Mouse (Mus musculus) heart, adult 2 months (tissue): Measurements from ENCODE around the gene Kremen1. TPM values are rescaled to one million over a fixed set of nuclear protein-coding genes. Genes with fewer than 3 reads are reported as not detected.
A peak's percentile ranks its signal among the peaks of the same experiment; 100 is the strongest.

ENCODE experiments used
- DNase-seq, 2 experiments: peaks; one replicate each; pipeline ENCODE4 v3.0.0; 2021
- H3K27ac ChIP-seq: fragments of 200-600 bp; 2 replicates; pipeline ENCODE4 v1.8.1; 2022
- H3K27me3 ChIP-seq: fragments of 200-500 bp; 2 replicates; pipeline ENCODE4 v1.6.1; 2012; ENCODE audit warnings: mild to moderate bottlenecking, low read length, inconsistent platforms, mixed read lengths; ENCODE audit not compliant: control insufficient read depth, insufficient read depth
- H3K36me3 ChIP-seq: fragments of 200-500 bp; 2 replicates; pipeline ENCODE4 v1.6.1; 2012; ENCODE audit warnings: low read length, inconsistent platforms; ENCODE audit not compliant: control insufficient read depth, insufficient read depth
- H3K4me1 ChIP-seq: fragments of 200-500 bp; 2 replicates; pipeline ENCODE4 v1.6.1; 2011; ENCODE audit warnings: low read length; ENCODE audit not compliant: control insufficient read depth, insufficient read depth
- H3K4me3 ChIP-seq: fragments of 200-600 bp; 2 replicates; pipeline ENCODE4 v1.8.1; 2022
- H3K79me2 ChIP-seq: fragments of 200-500 bp; replicated peaks from 2 replicates; pipeline ENCODE4 v1.6.1; 2012; ENCODE audit warnings: mild to moderate bottlenecking, inconsistent platforms, low read length, moderate library complexity, mixed read lengths; ENCODE audit not compliant: control insufficient read depth, insufficient read depth
- H3K9ac ChIP-seq: fragments of 200-500 bp; 2 replicates; pipeline ENCODE4 v1.6.1; 2012; ENCODE audit warnings: low read depth, mild to moderate bottlenecking, control low read depth, inconsistent platforms, low read length, mixed read lengths
- CTCF ChIP-seq: fragments of 200-600 bp; IDR thresholded peaks from 2 replicates; pipeline ENCODE4 v1.8.1; 2022; ENCODE audit warnings: antibody characterized with exemption, mild to moderate bottlenecking, moderate library complexity
- EP300 ChIP-seq: fragments of 200-500 bp; IDR thresholded peaks from 2 replicates; pipeline ENCODE4 v1.6.1; 2011; ENCODE audit warnings: low read depth, low read length, control low read depth; ENCODE audit not compliant: insufficient read depth
- POLR2A ChIP-seq: fragments of 200-500 bp; IDR thresholded peaks from 2 replicates; pipeline ENCODE4 v1.6.1; 2011; ENCODE audit warnings: mild to moderate bottlenecking, low read depth, low read length, control low read depth; ENCODE audit not compliant: insufficient read depth
- WGBS: fragments of 180-500 bp; shearing (Covaris S2); methylation state at CpG from one replicate; pipeline ENCODE4 v1.1.7; 2018; 5-methylcytosine and 5-hydroxymethylcytosine counted together
- intact Hi-C: fragments of 180-260 bp; cut with DNase I; formaldehyde crosslinking; loops from one replicate; pipeline ENCODE4 v1.15.1; 2025
- polyA plus RNA-seq: library from polyadenylated mRNA; depleted of rRNA; stranded (reverse); fragments of >200 nt; gene quantifications from 2 replicates; pipeline ENCODE4 v1.2.3, GENCODE M21; 2012
- total RNA-seq, 2 experiments: library from RNA; stranded (reverse); gene quantifications; 2 replicates each; pipeline ENCODE4 v1.2.3; 2021

The Kremen1 gene
- total and polyA plus RNA-seq, 3 experiments, result 59.7 to 93.9 (median 80.3) TPM

- H3K4me1 ChIP-seq, result peaks cover 18% of the 10 kb centered on the region
- DNase-seq, result peak; percentile 66 to 75
- 33% methylated on average over 24 of the region's 24 CpGs for WGBS
Observed at GRCm38 (mm10) chr11:5243812-5244748, 17.3 kb downstream of the Kremen1 start.

GRCm38 (mm10) chr11:5243208-5243607, 18.1 kb downstream of the Kremen1 start:
- DNase-seq, result no peak
- H3K27ac ChIP-seq, result no peak overlapping the region; the same call in 1 of the 2 replicates
- H3K27me3 ChIP-seq, result no peaks in the 10 kb centered on the region
- H3K4me1 ChIP-seq, result peaks cover 18% of the 10 kb centered on the region
- H3K4me3 ChIP-seq, result no peak overlapping the region
- WGBS, result 94% methylated on average over 7 of the region's 7 CpGs
- TF ChIP-seq POLR2A (no peak), EP300 (no peak), CTCF (no peak)
- H3K36me3 ChIP-seq, result peaks cover 7% of the 10 kb centered on the region
- intact Hi-C loops, result no loop called here
- 0 out of 2 replicates have a peak, but pooled peaks cover 1% of the 10 kb centered on the region for H3K79me2 ChIP-seq
- H3K9ac ChIP-seq, result no peak overlapping the region

More at GRCm38 (mm10) chr11:5243812-5244748, 17.3 kb downstream of the Kremen1 start:
- peak overlapping the region; percentile 30; the same call in 1 of the 2 replicates for H3K4me3 ChIP-seq
- peaks cover 7% of the 10 kb centered on the region for H3K36me3 ChIP-seq
- intact Hi-C loops, result loop anchor here (2.0 kb wide), 1 partner anchor 17 kb away; the partner anchor contains the start of gene Kremen1
- no peaks in the 10 kb centered on the region for H3K27me3 ChIP-seq
- no peak overlapping the region for H3K9ac ChIP-seq
- peaks cover 4% of the 10 kb centered on the region; the same call in 1 of the 2 replicates for H3K79me2 ChIP-seq
- TF ChIP-seq EP300 (peak; percentile 40; the same call in 1 of the 2 replicates), CTCF (peak; percentile 34), POLR2A (no peak)
- peak overlapping the region; percentile 78 for H3K27ac ChIP-seq

- WGBS, result 94% methylated on average over 8 of the region's 8 CpGs
- peaks cover 18% of the 10 kb centered on the region for H3K4me1 ChIP-seq
- no peak for TF ChIP-seq POLR2A
- TF ChIP-seq CTCF, result no peak
- TF ChIP-seq EP300, result no peak
Observed at GRCm38 (mm10) chr11:5242158-5242557, 19.2 kb downstream of the Kremen1 start.

GRCm38 (mm10) chr11:5239706-5240690, 21.4 kb downstream of the Kremen1 start:
- Histone ChIP-seq H3K27ac (no peak overlapping the region), H3K4me1 (peaks cover 13% of the 10 kb centered on the region)
- intact Hi-C loops, result no loop called here

More at GRCm38 (mm10) chr11:5242158-5242557, 19.2 kb downstream of the Kremen1 start:
- intact Hi-C loops, result no loop called here
- no peaks in the 10 kb centered on the region for H3K27me3 ChIP-seq
- no peak overlapping the region for H3K27ac ChIP-seq
- no peak overlapping the region for H3K4me3 ChIP-seq
- DNase-seq, result no peak
- H3K79me2 ChIP-seq, result 0 out of 2 replicates have a peak, but pooled peaks cover 1% of the 10 kb centered on the region
- H3K36me3 ChIP-seq, result peaks cover 7% of the 10 kb centered on the region
- no peak overlapping the region for H3K9ac ChIP-seq

GRCm38 (mm10) chr11:5219910-5220447, 41.4 kb downstream of the Kremen1 start:
- Histone ChIP-seq H3K79me2 (no peaks in the 10 kb centered on the region), H3K9ac (no peak overlapping the region), H3K4me1 (no peaks in the 10 kb centered on the region), H3K36me3 (no peaks in the 10 kb centered on the region), H3K4me3 (no peak overlapping the region), H3K27me3 (no peaks in the 10 kb centered on the region), H3K27ac (no peak overlapping the region)
- TF ChIP-seq EP300 (no peak), POLR2A (no peak), CTCF (no peak)
- WGBS, result 55% methylated on average over 6 of the region's 6 CpGs
- no peak for DNase-seq
- intact Hi-C loops, result no loop called here

More at GRCm38 (mm10) chr11:5239706-5240690, 21.4 kb downstream of the Kremen1 start:
- no peaks in the 10 kb centered on the region for H3K27me3 ChIP-seq
- DNase-seq, result no peak
- H3K9ac ChIP-seq, result no peak overlapping the region
- H3K36me3 ChIP-seq, result peaks cover 13% of the 10 kb centered on the region
- H3K79me2 ChIP-seq, result no peaks in the 10 kb centered on the region
- no peak overlapping the region for H3K4me3 ChIP-seq
- WGBS, result 40% methylated on average over 10 of the region's 10 CpGs
- no peak for TF ChIP-seq CTCF
- TF ChIP-seq POLR2A, result no peak
- TF ChIP-seq EP300, result no peak
